Mouse (Mus musculus) midbrain, postnatal 0 days (tissue): ENCODE results near the gene Nlk. TPM values are rescaled to one million over a fixed set of nuclear protein-coding genes. Genes with fewer than 3 reads are reported as not detected.
"Not testable (repeated sequence)": the region's sequence is repeated elsewhere in the genome, so short reads cannot be mapped to it uniquely, and the experiment has no call there.

ENCODE experiments used
- ATAC-seq: fragments of 200-750 bp; cut with Nextera tagmentation; 2 replicates; pipeline ENCODE4 v1.8.0; 2017; ENCODE audit warnings: moderate number of reproducible peaks, mild to moderate bottlenecking, moderate TSS enrichment, moderate library complexity; ENCODE audit not compliant: low FRiP score
- DNase-seq: peaks from one replicate; pipeline ENCODE4 v3.0.0-alpha.2; 2015; ENCODE audit warnings: low spot score
- H3K27ac ChIP-seq: fragments of 300-500 bp; sonication (generic); 2 replicates; pipeline ENCODE4 v1.5.1; 2014; ENCODE audit warnings: low read depth, mild to moderate bottlenecking, low read length, mixed read lengths
- H3K27me3 ChIP-seq: fragments of 300-500 bp; sonication (generic); 2 replicates; pipeline ENCODE4 v1.6.1; 2014; ENCODE audit warnings: low read length, control low read depth, mixed read lengths; ENCODE audit not compliant: insufficient read depth
- H3K36me3 ChIP-seq: fragments of 300-500 bp; sonication (generic); 2 replicates; pipeline ENCODE4 v1.6.1; 2014; ENCODE audit warnings: low read length, control low read depth, mixed read lengths; ENCODE audit not compliant: insufficient read depth
- H3K4me1 ChIP-seq: fragments of 300-500 bp; sonication (generic); 2 replicates; pipeline ENCODE4 v1.6.1; 2014; ENCODE audit warnings: mild to moderate bottlenecking, control low read depth, antibody characterized with exemption, low read length, mixed read lengths; ENCODE audit not compliant: insufficient read depth
- H3K4me2 ChIP-seq: fragments of 300-500 bp; sonication (generic); 2 replicates; pipeline ENCODE4 v1.6.1; 2014; ENCODE audit warnings: low read depth, mild to moderate bottlenecking, low read length, mixed read lengths; ENCODE audit not compliant: poor library complexity, severe bottlenecking
- H3K4me3 ChIP-seq: fragments of 300-500 bp; sonication (generic); 2 replicates; pipeline ENCODE4 v1.5.1; 2014; ENCODE audit warnings: low read depth, mild to moderate bottlenecking, low read length, moderate library complexity
- H3K9ac ChIP-seq: fragments of 300-500 bp; sonication (generic); replicated peaks from 2 replicates; pipeline ENCODE4 v1.6.1; 2014; ENCODE audit warnings: mild to moderate bottlenecking, low read length, moderate library complexity, mixed read lengths; ENCODE audit not compliant: poor library complexity, severe bottlenecking
- H3K9me3 ChIP-seq: fragments of 300-500 bp; sonication (generic); 2 replicates; pipeline ENCODE4 v1.6.1; 2016; ENCODE audit warnings: low read length, control low read depth
- CTCF ChIP-seq: IDR thresholded peaks from 2 replicates; pipeline ENCODE4 v1.5.1; 2016; ENCODE audit warnings: antibody characterized with exemption, mild to moderate bottlenecking
- WGBS: fragments of 180-500 bp; shearing (Covaris S2); extraction: QIAGEN DNeasy Blood & Tissue Kit; methylation state at CpG from one replicate; pipeline ENCODE4 v1.1.7; 2014; 5-methylcytosine and 5-hydroxymethylcytosine counted together
- polyA plus RNA-seq: library from polyadenylated mRNA; unstranded; fragments of >200 nt; fragmentation: Nextera tagmentation; extraction: Ambion mirVana; gene quantifications from 2 replicates; pipeline ENCODE4 v1.2.1, GENCODE M21; 2015
- total RNA-seq: library from RNA; depleted of rRNA; stranded (reverse); fragments of >200 nt; gene quantifications from 2 replicates; pipeline ENCODE4 v1.2.3, GENCODE M21; 2014

The Nlk gene
- total and polyA plus RNA-seq, 2 experiments from 2014 or later, result 25.0 to 44.4 TPM

- ATAC-seq (no peak), DNase-seq (no peak)
- Histone ChIP-seq H3K4me1 (no peaks in the 10 kb centered on the region), H3K27me3 (no peaks in the 10 kb centered on the region), H3K9me3 (no peaks in the 10 kb centered on the region), H3K4me3 (no peak overlapping the region), H3K27ac (no peak overlapping the region), H3K4me2 (no peak overlapping the region), H3K9ac (no peak overlapping the region), H3K36me3 (peaks cover 2% of the 10 kb centered on the region; the same call in 1 of the 2 replicates)
- no peak for TF ChIP-seq CTCF
- WGBS, result 66% methylated on average over 2 of the region's 2 CpGs
Observed at GRCm38 (mm10) chr11:78678761-78679160, 18.4 kb downstream of the Nlk start.

DNA sequence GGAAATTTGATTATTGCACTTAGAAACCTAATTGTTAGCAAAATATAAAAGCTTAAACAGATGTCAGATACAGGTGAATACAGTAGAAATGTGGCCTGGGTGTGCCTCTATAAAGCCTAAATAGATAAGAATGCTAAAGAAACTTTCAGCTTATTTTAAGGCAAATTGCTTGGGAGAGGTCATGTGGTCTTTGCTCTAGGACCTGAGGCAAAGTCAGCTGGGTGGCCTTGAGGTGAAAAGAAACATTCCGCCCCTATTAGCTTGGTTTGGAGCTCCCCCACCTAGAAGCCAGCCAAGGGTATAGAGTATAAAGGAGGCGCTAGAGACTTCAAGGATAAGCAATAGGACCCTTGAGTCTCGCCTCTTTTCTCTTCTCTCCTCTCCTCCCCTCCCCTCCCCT lies 28.5 kb downstream of the Nlk start:
- Histone ChIP-seq H3K4me1 (peaks cover 2% of the 10 kb centered on the region; the same call in 1 of the 2 replicates), H3K4me2 (no peak overlapping the region), H3K4me3 (no peak overlapping the region), H3K36me3 (no peaks in the 10 kb centered on the region), H3K9ac (no peak overlapping the region), H3K27ac (no peak overlapping the region), H3K27me3 (no peaks in the 10 kb centered on the region), H3K9me3 (no peaks in the 10 kb centered on the region)
- 22% methylated on average over 3 of the region's 3 CpGs for WGBS
- ATAC-seq (no peak), DNase-seq (no peak)
- TF ChIP-seq CTCF, result no peak

- DNase-seq (no peak), ATAC-seq (no peak)
- Histone ChIP-seq H3K27me3 (no peaks in the 10 kb centered on the region), H3K9ac (no peak overlapping the region), H3K36me3 (no peaks in the 10 kb centered on the region), H3K27ac (no peak overlapping the region), H3K9me3 (no peaks in the 10 kb centered on the region), H3K4me3 (no peak overlapping the region), H3K4me1 (no peaks in the 10 kb centered on the region), H3K4me2 (no peak overlapping the region)
- WGBS, result 85% methylated on average over 2 of the region's 2 CpGs
- no peak for TF ChIP-seq CTCF
Observed at GRCm38 (mm10) chr11:78664853-78665252, 32.3 kb downstream of the Nlk start.

DNA sequence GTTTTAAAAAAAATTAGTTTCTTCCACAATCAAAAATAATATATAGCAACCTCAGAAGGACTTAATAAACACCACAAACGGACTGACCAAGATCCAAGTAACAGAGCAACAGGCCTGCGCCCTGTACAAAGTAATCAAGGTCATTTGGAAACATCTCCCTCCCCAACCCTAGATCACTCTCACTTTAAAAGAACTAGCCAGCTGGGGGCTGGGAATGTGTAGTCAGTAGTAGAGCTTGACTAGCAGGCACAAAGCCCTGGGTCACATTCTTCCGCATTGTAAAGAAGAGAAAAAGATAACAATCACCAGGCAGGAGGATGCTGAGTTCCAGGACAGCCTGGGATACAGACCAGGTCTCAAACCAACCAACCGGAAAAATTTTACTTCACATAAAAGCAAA lies 33.3 kb downstream of the Nlk start:
- no peaks in the 10 kb centered on the region for H3K27me3 ChIP-seq
- H3K9ac ChIP-seq, result no peak overlapping the region
- no peaks in the 10 kb centered on the region for H3K4me1 ChIP-seq
- no peak overlapping the region for H3K27ac ChIP-seq
- H3K36me3 ChIP-seq, result no peaks in the 10 kb centered on the region
- no peak overlapping the region for H3K4me3 ChIP-seq
- H3K9me3 ChIP-seq, result no peaks in the 10 kb centered on the region
- no peak overlapping the region for H3K4me2 ChIP-seq
- WGBS, result 77% methylated on average over 4 of the region's 4 CpGs
- TF ChIP-seq CTCF, result no peak
- no peak for DNase-seq
- ATAC-seq, result no peak

GRCm38 (mm10) chr11:78649143-78649542 lies 48.0 kb downstream of the Nlk start:
- no peaks in the 10 kb centered on the region for H3K9me3 ChIP-seq
- WGBS, result 92% methylated on average over 2 of the region's 2 CpGs
- no peaks in the 10 kb centered on the region for H3K27me3 ChIP-seq
- DNase-seq (no peak), ATAC-seq (no peak)
- H3K4me1 ChIP-seq, result no peaks in the 10 kb centered on the region
- no peak overlapping the region for H3K9ac ChIP-seq
- H3K4me3 ChIP-seq, result no peak overlapping the region
- TF ChIP-seq CTCF, result no peak
- no peaks in the 10 kb centered on the region for H3K36me3 ChIP-seq
- H3K4me2 ChIP-seq, result no peak overlapping the region
- no peak overlapping the region for H3K27ac ChIP-seq

- not testable (repeated sequence) for H3K36me3 ChIP-seq, H3K4me3 ChIP-seq, ATAC-seq, H3K4me1 ChIP-seq, H3K4me2 ChIP-seq, DNase-seq, H3K9me3 ChIP-seq, H3K9ac ChIP-seq, H3K27ac ChIP-seq, H3K27me3 ChIP-seq
- WGBS, result 88% methylated on average over 1 of the region's 1 CpGs
Observed at GRCm38 (mm10) chr11:78648405-78648804, 48.8 kb downstream of the Nlk start.
